Mouse (Mus musculus): ENCODE results near the gene Cryl1. TPM values are rescaled to one million over a fixed set of nuclear protein-coding genes. Genes with fewer than 3 reads are reported as not detected.

Cryl1 gene
- total RNA-seq, 4 experiments from 2014 or later = 16.0 to 22.1 (median 20.4) TPM

DNA sequence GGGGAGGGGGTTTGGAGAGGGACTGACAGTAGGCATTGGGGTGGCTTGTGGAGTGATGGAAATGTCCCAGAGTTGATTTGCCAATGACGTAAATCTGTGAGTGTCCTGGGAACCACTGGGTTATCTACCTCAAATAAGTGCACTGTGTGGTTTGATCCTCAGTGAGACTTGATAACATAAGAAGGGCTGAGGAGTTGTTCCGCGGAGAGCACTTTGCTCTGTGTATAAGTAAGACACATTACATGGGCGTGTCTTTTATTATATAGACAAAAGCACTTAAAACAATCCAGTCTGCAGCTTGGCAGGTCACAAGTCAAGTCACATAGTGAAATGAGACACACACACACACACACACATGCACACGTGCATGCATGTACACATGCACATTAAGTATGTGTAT, 155.4 kb downstream of the Cryl1 start:
- DNase-seq (ENCODE audit: low spot score in 2 of 2) = no peak

- DNase-seq (ENCODE audit: low spot score in 2 of 2) = no peak
Measured at GRCm38 (mm10) chr14:57235276-57235675, 163.1 kb downstream of the Cryl1 start.

DNA sequence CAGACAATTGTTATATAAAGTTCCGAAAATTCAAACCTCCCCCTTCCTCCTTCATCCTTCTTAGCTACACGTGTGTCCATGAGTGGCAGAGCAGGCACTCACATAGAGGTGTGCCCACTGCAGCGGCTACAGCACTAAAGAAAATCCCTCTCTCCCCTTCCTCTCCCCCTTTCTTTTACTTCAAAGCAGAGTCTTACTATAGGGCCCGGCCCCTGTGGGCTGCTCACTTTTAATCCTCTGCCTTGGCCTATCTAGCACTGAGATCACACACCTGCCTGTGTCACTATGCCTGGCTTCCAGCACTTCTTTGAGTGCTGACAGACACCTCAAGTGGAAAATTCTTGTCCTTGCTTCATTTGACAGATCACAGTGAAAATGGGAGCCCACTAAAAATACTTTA, 163.6 kb downstream of the Cryl1 start:
- DNase-seq (ENCODE audit: low spot score in 2 of 2) = no peak

GRCm38 (mm10) chr14:57230264-57231015, 167.9 kb downstream of the Cryl1 start:
- DNase-seq (ENCODE audit: low spot score in 2 of 2) = no peak

Other genes starting within 250 kb of the Cryl1 start
- 10 to 100 TPM; 15.3 to 20.8 (median 17.9) TPM for gene Ift88, start 25.5 kb upstream of the Cryl1 start, total RNA-seq (2022)
- gene Il17d, start 126.2 kb upstream of the Cryl1 start, total RNA-seq (2022) = 10 to 100 TPM; 12.8 to 14.1 (median 13.8) TPM
- 10 to 100 TPM; 29.1 to 35.0 (median 29.7) TPM for gene Eef1akmt1, start 173.1 kb upstream of the Cryl1 start, total RNA-seq (2022)

Data from left cerebral cortex, adult 8-10 months (tissue).